Mouse (Mus musculus): ENCODE results near the gene Hs2st1. TPM values are rescaled to one million over a fixed set of nuclear protein-coding genes. Genes with fewer than 3 reads are reported as not detected.

Hs2st1 gene
- polyA plus RNA-seq, 1 experiment from 2014 or later: 16.9 TPM

- H3K9me3 ChIP-seq (ENCODE audit: control insufficient read depth, low read length): no peaks in the 10 kb centered on the region
- no peak overlapping the region for H3K4me3 ChIP-seq (ENCODE audit: low read length)
- H3K27me3 ChIP-seq (ENCODE audit: control insufficient read depth, insufficient read depth, low read length): no peaks in the 10 kb centered on the region
- ATAC-seq (ENCODE audit: low FRiP score, low TSS enrichment): no peak
- H3K9ac ChIP-seq (ENCODE audit: low read depth, low read length): no peak overlapping the region
- H3K4me1 ChIP-seq (ENCODE audit: control insufficient read depth, insufficient read depth, low read length): no peaks in the 10 kb centered on the region
- no peak overlapping the region for H3K4me2 ChIP-seq (replicated peaks; ENCODE audit: low read depth, low read length)
- H3K36me3 ChIP-seq (ENCODE audit: control insufficient read depth, insufficient read depth, low read length): no peaks in the 10 kb centered on the region
- H3K27ac ChIP-seq (ENCODE audit: low read depth, low read length): no peak overlapping the region
- 88% methylated on average over 5 of the region's 5 CpGs for WGBS
Observed at GRCm38 (mm10) chr3:144480595-144480994, 89.4 kb downstream of the Hs2st1 start.

GRCm38 (mm10) chr3:144478427-144478794 lies 91.6 kb downstream of the Hs2st1 start:
- H3K4me3 ChIP-seq (ENCODE audit: low read length): no peak overlapping the region
- no peak overlapping the region for H3K9ac ChIP-seq (ENCODE audit: low read depth, low read length)
- no peaks in the 10 kb centered on the region for H3K27me3 ChIP-seq (ENCODE audit: control insufficient read depth, insufficient read depth, low read length)
- 88% methylated on average over 7 of the region's 7 CpGs for WGBS
- no peak overlapping the region for H3K4me2 ChIP-seq (replicated peaks; ENCODE audit: low read depth, low read length)
- H3K36me3 ChIP-seq (ENCODE audit: control insufficient read depth, insufficient read depth, low read length): no peaks in the 10 kb centered on the region
- no peak for ATAC-seq (ENCODE audit: low FRiP score, low TSS enrichment)
- no peaks in the 10 kb centered on the region for H3K4me1 ChIP-seq (ENCODE audit: control insufficient read depth, insufficient read depth, low read length)
- H3K9me3 ChIP-seq (ENCODE audit: control insufficient read depth, low read length): no peaks in the 10 kb centered on the region
- no peak overlapping the region for H3K27ac ChIP-seq (ENCODE audit: low read depth, low read length)

- H3K9me3 ChIP-seq (ENCODE audit: control insufficient read depth, low read length): no peaks in the 10 kb centered on the region
- no peak for ATAC-seq (ENCODE audit: low FRiP score, low TSS enrichment)
Observed at GRCm38 (mm10) chr3:144477707-144478426, 92.1 kb downstream of the Hs2st1 start.

GRCm38 (mm10) chr3:144475891-144476290 lies 94.1 kb downstream of the Hs2st1 start:
- Histone ChIP-seq H3K27ac (ENCODE audit: low read depth, low read length) (no peak overlapping the region), H3K4me3 (ENCODE audit: low read length) (no peak overlapping the region), H3K4me2 (replicated peaks; ENCODE audit: low read depth, low read length) (no peak overlapping the region), H3K9ac (ENCODE audit: low read depth, low read length) (no peak overlapping the region), H3K4me1 (ENCODE audit: control insufficient read depth, insufficient read depth, low read length) (no peaks in the 10 kb centered on the region), H3K9me3 (ENCODE audit: control insufficient read depth, low read length) (no peaks in the 10 kb centered on the region), H3K27me3 (ENCODE audit: control insufficient read depth, insufficient read depth, low read length) (no peaks in the 10 kb centered on the region), H3K36me3 (ENCODE audit: control insufficient read depth, insufficient read depth, low read length) (no peaks in the 10 kb centered on the region)
- no peak for ATAC-seq (ENCODE audit: low FRiP score, low TSS enrichment)
- 91% methylated on average over 5 of the region's 5 CpGs for WGBS

More at GRCm38 (mm10) chr3:144477707-144478426, 92.1 kb downstream of the Hs2st1 start:
- 80% methylated on average over 12 of the region's 12 CpGs for WGBS
- H3K36me3 ChIP-seq (ENCODE audit: control insufficient read depth, insufficient read depth, low read length): no peaks in the 10 kb centered on the region
- H3K27ac ChIP-seq (ENCODE audit: low read depth, low read length): no peak overlapping the region
- H3K4me2 ChIP-seq (replicated peaks; ENCODE audit: low read depth, low read length): no peak overlapping the region
- H3K4me1 ChIP-seq (ENCODE audit: control insufficient read depth, insufficient read depth, low read length): no peaks in the 10 kb centered on the region
- H3K9ac ChIP-seq (ENCODE audit: low read depth, low read length): no peak overlapping the region
- no peaks in the 10 kb centered on the region for H3K27me3 ChIP-seq (ENCODE audit: control insufficient read depth, insufficient read depth, low read length)
- no peak overlapping the region for H3K4me3 ChIP-seq (ENCODE audit: low read length)

- H3K27ac ChIP-seq (ENCODE audit: low read depth, low read length): no peak overlapping the region
Observed at GRCm38 (mm10) chr3:144474726-144475125, 95.3 kb downstream of the Hs2st1 start.

GRCm38 (mm10) chr3:144471954-144472353 lies 98.0 kb downstream of the Hs2st1 start:
- Histone ChIP-seq H3K36me3 (ENCODE audit: control insufficient read depth, insufficient read depth, low read length) (no peaks in the 10 kb centered on the region), H3K4me3 (ENCODE audit: low read length) (no peak overlapping the region), H3K9ac (ENCODE audit: low read depth, low read length) (no peak overlapping the region), H3K27ac (ENCODE audit: low read depth, low read length) (no peak overlapping the region), H3K4me1 (ENCODE audit: control insufficient read depth, insufficient read depth, low read length) (no peaks in the 10 kb centered on the region), H3K4me2 (replicated peaks; ENCODE audit: low read depth, low read length) (no peak overlapping the region), H3K27me3 (ENCODE audit: control insufficient read depth, insufficient read depth, low read length) (no peaks in the 10 kb centered on the region), H3K9me3 (ENCODE audit: control insufficient read depth, low read length) (no peaks in the 10 kb centered on the region)
- WGBS: 73% methylated on average over 3 of the region's 3 CpGs
- ATAC-seq (ENCODE audit: low FRiP score, low TSS enrichment): no peak

More at GRCm38 (mm10) chr3:144474726-144475125, 95.3 kb downstream of the Hs2st1 start:
- Histone ChIP-seq H3K4me3 (ENCODE audit: low read length) (no peak overlapping the region), H3K9ac (ENCODE audit: low read depth, low read length) (no peak overlapping the region), H3K4me2 (replicated peaks; ENCODE audit: low read depth, low read length) (no peak overlapping the region), H3K27me3 (ENCODE audit: control insufficient read depth, insufficient read depth, low read length) (no peaks in the 10 kb centered on the region), H3K36me3 (ENCODE audit: control insufficient read depth, insufficient read depth, low read length) (no peaks in the 10 kb centered on the region), H3K9me3 (ENCODE audit: control insufficient read depth, low read length) (no peaks in the 10 kb centered on the region), H3K4me1 (ENCODE audit: control insufficient read depth, insufficient read depth, low read length) (no peaks in the 10 kb centered on the region)
- 90% methylated on average over 5 of the region's 5 CpGs for WGBS
- no peak for ATAC-seq (ENCODE audit: low FRiP score, low TSS enrichment)

- WGBS: 61% methylated on average over 14 of the region's 14 CpGs
- no peaks in the 10 kb centered on the region for H3K36me3 ChIP-seq (ENCODE audit: control insufficient read depth, insufficient read depth, low read length)
- H3K9ac ChIP-seq (ENCODE audit: low read depth, low read length): no peak overlapping the region
- H3K4me1 ChIP-seq (ENCODE audit: control insufficient read depth, insufficient read depth, low read length): no peaks in the 10 kb centered on the region
- H3K9me3 ChIP-seq (ENCODE audit: control insufficient read depth, low read length): no peaks in the 10 kb centered on the region
- H3K4me3 ChIP-seq (ENCODE audit: low read length): no peak overlapping the region
- H3K27me3 ChIP-seq (ENCODE audit: control insufficient read depth, insufficient read depth, low read length): no peaks in the 10 kb centered on the region
- no peak for ATAC-seq (ENCODE audit: low FRiP score, low TSS enrichment)
- no peak overlapping the region for H3K27ac ChIP-seq (ENCODE audit: low read depth, low read length)
- H3K4me2 ChIP-seq (replicated peaks; ENCODE audit: low read depth, low read length): no peak overlapping the region
Observed at GRCm38 (mm10) chr3:144470901-144471300, 99.1 kb downstream of the Hs2st1 start.

- no peak for ATAC-seq (ENCODE audit: low FRiP score, low TSS enrichment)
- no peaks in the 10 kb centered on the region for H3K27me3 ChIP-seq (ENCODE audit: control insufficient read depth, insufficient read depth, low read length)
- whole genome bisulfite sequencing: 82% methylated on average over 10 of the region's 10 CpGs
Observed at GRCm38 (mm10) chr3:144467521-144467920, 102.5 kb downstream of the Hs2st1 start.

GRCm38 (mm10) chr3:144466108-144466678 lies 103.8 kb downstream of the Hs2st1 start:
- H3K4me2 ChIP-seq (replicated peaks; ENCODE audit: low read depth, low read length): no peak overlapping the region

More at GRCm38 (mm10) chr3:144467521-144467920, 102.5 kb downstream of the Hs2st1 start:
- Histone ChIP-seq H3K4me2 (replicated peaks; ENCODE audit: low read depth, low read length) (no peak overlapping the region), H3K4me3 (ENCODE audit: low read length) (no peak overlapping the region), H3K9me3 (ENCODE audit: control insufficient read depth, low read length) (no peaks in the 10 kb centered on the region), H3K4me1 (ENCODE audit: control insufficient read depth, insufficient read depth, low read length) (no peaks in the 10 kb centered on the region), H3K27ac (ENCODE audit: low read depth, low read length) (no peak overlapping the region), H3K9ac (ENCODE audit: low read depth, low read length) (no peak overlapping the region), H3K36me3 (ENCODE audit: control insufficient read depth, insufficient read depth, low read length) (peaks cover 6% of the 10 kb centered on the region)

More at GRCm38 (mm10) chr3:144466108-144466678, 103.8 kb downstream of the Hs2st1 start:
- ATAC-seq (ENCODE audit: low FRiP score, low TSS enrichment): no peak
- Histone ChIP-seq H3K4me3 (ENCODE audit: low read length) (no peak overlapping the region), H3K27ac (ENCODE audit: low read depth, low read length) (no peak overlapping the region), H3K9me3 (ENCODE audit: control insufficient read depth, low read length) (no peaks in the 10 kb centered on the region), H3K36me3 (ENCODE audit: control insufficient read depth, insufficient read depth, low read length) (peaks cover 6% of the 10 kb centered on the region), H3K9ac (ENCODE audit: low read depth, low read length) (no peak overlapping the region), H3K27me3 (ENCODE audit: control insufficient read depth, insufficient read depth, low read length) (no peaks in the 10 kb centered on the region), H3K4me1 (ENCODE audit: control insufficient read depth, insufficient read depth, low read length) (no peaks in the 10 kb centered on the region)
- WGBS: 92% methylated on average over 8 of the region's 8 CpGs

Data from kidney, embryonic 14.5 days (tissue).